Mouse (Mus musculus) heart, embryonic 14.5 days (tissue): ENCODE measurements around the gene Serpina3m. TPM values are rescaled to one million over a fixed set of nuclear protein-coding genes. Genes with fewer than 3 reads are reported as not detected.
"Not testable (repeated sequence)": the region's sequence is repeated elsewhere in the genome, so short reads cannot be mapped to it uniquely, and the experiment has no call there.

ENCODE experiments used
- ATAC-seq: fragments of 200-750 bp; cut with Nextera tagmentation; 2 replicates; pipeline ENCODE4 v1.8.0; 2017; ENCODE audit warnings: low read depth, moderate TSS enrichment; ENCODE audit not compliant: insufficient number of reproducible peaks, insufficient read depth, low FRiP score
- H3K27ac ChIP-seq, 2 experiments: fragments of 200-500 bp in 1 of 2; fragments of 300-500 bp in 1 of 2; sonication (generic) in 1 of 2; replicated peaks in 1 of 2; 2 replicates each; pipeline ENCODE4 v1.5.1; 2012 to 2014; ENCODE audit warnings: low read depth in 2 of 2, low read length in 2 of 2, control low read depth in 1 of 2, mild to moderate bottlenecking in 1 of 2, mixed read lengths in 1 of 2; ENCODE audit not compliant: control insufficient read depth in 1 of 2, insufficient read depth in 1 of 2
- H3K27me3 ChIP-seq: fragments of 300-500 bp; sonication (generic); 2 replicates; pipeline ENCODE4 v1.6.1; 2014; ENCODE audit warnings: mild to moderate bottlenecking, low read length, control low read depth; ENCODE audit not compliant: control insufficient read depth, insufficient read depth
- H3K36me3 ChIP-seq: fragments of 300-500 bp; sonication (generic); 2 replicates; pipeline ENCODE4 v1.6.1; 2014; ENCODE audit warnings: mild to moderate bottlenecking, control low read depth, low read length, mixed read lengths; ENCODE audit not compliant: control insufficient read depth, insufficient read depth
- H3K4me1 ChIP-seq, 2 experiments: fragments of 200-500 bp in 1 of 2; fragments of 300-500 bp in 1 of 2; sonication (generic) in 1 of 2; 2 replicates each; pipeline ENCODE4 v1.6.1; 2012 to 2014; ENCODE audit warnings: low read length in 2 of 2, control low read depth in 1 of 2, mixed read lengths in 1 of 2; ENCODE audit not compliant: control insufficient read depth in 2 of 2, insufficient read depth in 2 of 2
- H3K4me2 ChIP-seq: fragments of 300-500 bp; sonication (generic); 2 replicates; pipeline ENCODE4 v1.6.1; 2014; ENCODE audit warnings: mild to moderate bottlenecking, low read length
- H3K4me3 ChIP-seq, 2 experiments: fragments of 200-500 bp in 1 of 2; fragments of 300-500 bp in 1 of 2; sonication (generic) in 1 of 2; 2 replicates each; pipeline ENCODE4 v1.5.1; 2012 to 2014; ENCODE audit warnings: low read length in 2 of 2, mild to moderate bottlenecking in 2 of 2, control low read depth in 1 of 2, low read depth in 1 of 2, moderate library complexity in 1 of 2; ENCODE audit not compliant: control insufficient read depth in 1 of 2, insufficient read depth in 1 of 2
- H3K9ac ChIP-seq: fragments of 300-500 bp; sonication (generic); 2 replicates; pipeline ENCODE4 v1.6.1; 2014; ENCODE audit warnings: mild to moderate bottlenecking, low read length
- H3K9me3 ChIP-seq: fragments of 300-500 bp; sonication (generic); 2 replicates; pipeline ENCODE4 v1.6.1; 2016; ENCODE audit warnings: low read length, control low read depth; ENCODE audit not compliant: control insufficient read depth
- WGBS: fragments of 180-500 bp; shearing (Covaris S2); extraction: QIAGEN DNeasy Blood & Tissue Kit; methylation state at CpG from one replicate; pipeline ENCODE4 v1.1.7; 2014; 5-methylcytosine and 5-hydroxymethylcytosine counted together
- polyA plus RNA-seq: library from polyadenylated mRNA; unstranded; fragments of >200 nt; fragmentation: Nextera tagmentation; extraction: Ambion mirVana; gene quantifications from 2 replicates; pipeline ENCODE4 v1.2.1, GENCODE M21; 2014

Serpina3m gene
- not detected in 2 replicates for polyA plus RNA-seq

- WGBS = 70% methylated on average over 3 of the region's 3 CpGs
- H3K27me3 ChIP-seq, H3K4me3 ChIP-seq: not testable (repeated sequence)
These were observed at the start of gene Serpina3m, which contains the start of gene Serpina3k for GRCm38 (mm10) chr12:104338226-104338625. Gene Serpina3m (plus strand): TSS chr12:104338486. Gene Serpina3k (plus strand): TSS chr12:104338486.

GRCm38 (mm10) chr12:104289872-104290271 lies 48.4 kb upstream of the Serpina3m start:
- no peaks in the 10 kb centered on the region for H3K36me3 ChIP-seq
- H3K4me2 ChIP-seq = no peak overlapping the region
- no peak for ATAC-seq
- WGBS = 39% methylated on average over 4 of the region's 4 CpGs
- H3K4me3 ChIP-seq = no peak overlapping the region
- H3K9me3 ChIP-seq = no peaks in the 10 kb centered on the region
- no peaks in the 10 kb centered on the region for H3K27me3 ChIP-seq
- no peak overlapping the region for H3K27ac ChIP-seq
- H3K9ac ChIP-seq = no peak overlapping the region
- H3K4me1 ChIP-seq = no peaks in the 10 kb centered on the region

More at GRCm38 (mm10) chr12:104338226-104338625, at the start of gene Serpina3m, which contains the start of gene Serpina3k:
- not testable (repeated sequence) for ATAC-seq, H3K9ac ChIP-seq, H3K4me1 ChIP-seq, H3K36me3 ChIP-seq, H3K4me2 ChIP-seq, H3K9me3 ChIP-seq, H3K27ac ChIP-seq

GRCm38 (mm10) chr12:104293963-104294362 lies 44.3 kb upstream of the Serpina3m start:
- 71% methylated on average over 2 of the region's 2 CpGs for WGBS
- H3K36me3 ChIP-seq = no peaks in the 10 kb centered on the region
- H3K27ac ChIP-seq = no peak overlapping the region
- H3K9me3 ChIP-seq = no peaks in the 10 kb centered on the region
- no peak overlapping the region for H3K4me2 ChIP-seq
- H3K4me3 ChIP-seq = no peak overlapping the region
- ATAC-seq = no peak
- H3K9ac ChIP-seq = no peak overlapping the region
- no peaks in the 10 kb centered on the region for H3K4me1 ChIP-seq
- H3K27me3 ChIP-seq = no peaks in the 10 kb centered on the region

- Histone ChIP-seq H3K4me2 (no peak overlapping the region), H3K4me1 (no peaks in the 10 kb centered on the region), H3K9me3 (no peaks in the 10 kb centered on the region), H3K27me3 (no peaks in the 10 kb centered on the region), H3K36me3 (no peaks in the 10 kb centered on the region), H3K4me3 (no peak overlapping the region), H3K9ac (no peak overlapping the region), H3K27ac (no peak overlapping the region)
- 64% methylated on average over 2 of the region's 2 CpGs for WGBS
- no peak for ATAC-seq
These were observed 40.2 kb upstream of the Serpina3m start for GRCm38 (mm10) chr12:104298049-104298448.

GRCm38 (mm10) chr12:104305991-104306390 lies 32.3 kb upstream of the Serpina3m start:
- WGBS = 71% methylated on average over 4 of the region's 4 CpGs

GRCm38 (mm10) chr12:104314253-104314652 lies 24.0 kb upstream of the Serpina3m start, which contains the start of gene Serpina3j:
Gene Serpina3j (plus strand): TSS chr12:104314553.
- Histone ChIP-seq H3K4me1 (no peaks in the 10 kb centered on the region), H3K4me2 (no peak within 1 kb of the TSS), H3K27me3 (no peaks in the 10 kb centered on the region), H3K9me3 (0 out of 2 replicates have a peak, but pooled peaks cover 4% of the 10 kb centered on the region), H3K4me3 (no peak within 1 kb of the TSS), H3K27ac (no peak within 1 kb of the TSS), H3K9ac (no peak within 1 kb of the TSS), H3K36me3 (no peaks in the 10 kb centered on the region)
- WGBS = 70% methylated on average over 1 of the region's 1 CpGs
- no peak; the same call in 1 of the 2 replicates for ATAC-seq

More at GRCm38 (mm10) chr12:104305991-104306390, 32.3 kb upstream of the Serpina3m start:
- no peak overlapping the region for H3K9ac ChIP-seq
- H3K4me2 ChIP-seq = no peak overlapping the region
- no peak for ATAC-seq
- no peaks in the 10 kb centered on the region for H3K4me1 ChIP-seq
- H3K27me3 ChIP-seq = no peaks in the 10 kb centered on the region
- no peaks in the 10 kb centered on the region for H3K36me3 ChIP-seq
- no peak overlapping the region for H3K4me3 ChIP-seq
- no peaks in the 10 kb centered on the region for H3K9me3 ChIP-seq
- no peak overlapping the region for H3K27ac ChIP-seq

GRCm38 (mm10) chr12:104322454-104322853 lies 15.8 kb upstream of the Serpina3m start:
- no peaks in the 10 kb centered on the region for H3K4me1 ChIP-seq
- no peak overlapping the region for H3K4me2 ChIP-seq
- H3K27ac ChIP-seq = no peak overlapping the region
- 65% methylated on average over 1 of the region's 1 CpGs for WGBS
- no peaks in the 10 kb centered on the region for H3K9me3 ChIP-seq
- ATAC-seq = no peak
- no peaks in the 10 kb centered on the region for H3K27me3 ChIP-seq
- H3K9ac ChIP-seq = no peak overlapping the region
- H3K4me3 ChIP-seq = no peak overlapping the region
- H3K36me3 ChIP-seq = no peaks in the 10 kb centered on the region

- H3K9me3 ChIP-seq = 0 out of 2 replicates have a peak, but pooled peaks cover 4% of the 10 kb centered on the region
- no peak overlapping the region for H3K4me2 ChIP-seq
- H3K36me3 ChIP-seq = no peaks in the 10 kb centered on the region
- H3K4me3 ChIP-seq = no peak overlapping the region
- no peak overlapping the region for H3K27ac ChIP-seq
- H3K9ac ChIP-seq = no peak overlapping the region
- 50% methylated on average over 1 of the region's 1 CpGs for WGBS
- H3K4me1 ChIP-seq = no peaks in the 10 kb centered on the region
- no peak for ATAC-seq
- no peaks in the 10 kb centered on the region for H3K27me3 ChIP-seq
These were observed 6.6 kb upstream of the Serpina3m start for GRCm38 (mm10) chr12:104331701-104332100.
